Mouse (Mus musculus) forebrain, postnatal 0 days (tissue): ENCODE results near the gene Icam5. TPM values are rescaled to one million over a fixed set of nuclear protein-coding genes. Genes with fewer than 3 reads are reported as not detected.
"Not testable (repeated sequence)": the region's sequence is repeated elsewhere in the genome, so short reads cannot be mapped to it uniquely, and the experiment has no call there.

Source experiments
- ATAC-seq: fragments of 200-750 bp; cut with Nextera tagmentation; 2 replicates; pipeline ENCODE4 v1.8.0; 2017; ENCODE audit warnings: mild to moderate bottlenecking, moderate library complexity
- DNase-seq: peaks from one replicate; pipeline ENCODE4 v3.0.0-alpha.2; 2015
- H3K27ac ChIP-seq: fragments of 300-500 bp; sonication (generic); 2 replicates; pipeline ENCODE4 v1.5.1; 2014; ENCODE audit warnings: low read depth, mild to moderate bottlenecking, antibody characterized with exemption, low read length, moderate library complexity, mixed read lengths
- H3K27me3 ChIP-seq: fragments of 300-500 bp; sonication (generic); 2 replicates; pipeline ENCODE4 v1.6.1; 2014; ENCODE audit warnings: mild to moderate bottlenecking, low read length, mixed read lengths; ENCODE audit not compliant: insufficient read depth
- H3K36me3 ChIP-seq: fragments of 300-500 bp; sonication (generic); 2 replicates; pipeline ENCODE4 v1.6.1; 2014; ENCODE audit warnings: mild to moderate bottlenecking, moderate library complexity; ENCODE audit not compliant: insufficient read depth
- H3K4me1 ChIP-seq: fragments of 300-500 bp; sonication (generic); 2 replicates; pipeline ENCODE4 v1.6.1; 2014; ENCODE audit warnings: antibody characterized with exemption; ENCODE audit not compliant: insufficient read depth
- H3K4me2 ChIP-seq: fragments of 300-500 bp; sonication (generic); 2 replicates; pipeline ENCODE4 v1.6.1; 2014; ENCODE audit warnings: low read depth, mild to moderate bottlenecking, moderate library complexity
- H3K4me3 ChIP-seq: fragments of 300-500 bp; sonication (generic); 2 replicates; pipeline ENCODE4 v1.5.1; 2014; ENCODE audit warnings: low read depth, low read length, mixed read lengths
- H3K9ac ChIP-seq: fragments of 300-500 bp; sonication (generic); 2 replicates; pipeline ENCODE4 v1.6.1; 2014; ENCODE audit warnings: mild to moderate bottlenecking
- H3K9me3 ChIP-seq: fragments of 300-500 bp; sonication (generic); 2 replicates; pipeline ENCODE4 v1.6.1; 2016; ENCODE audit warnings: low read length
- CTCF ChIP-seq: sonication (generic); IDR thresholded peaks from 2 replicates; pipeline ENCODE4 v1.5.1; 2016; ENCODE audit warnings: antibody characterized with exemption, control low read depth, low read depth
- WGBS: fragments of 180-500 bp; shearing (Covaris S2); extraction: QIAGEN DNeasy Blood & Tissue Kit; methylation state at CpG from one replicate; pipeline ENCODE4 v1.1.7; 2014; 5-methylcytosine and 5-hydroxymethylcytosine counted together
- polyA plus RNA-seq: library from polyadenylated mRNA; unstranded; fragments of >200 nt; fragmentation: Nextera tagmentation; extraction: Ambion mirVana; gene quantifications from 2 replicates; pipeline ENCODE4 v1.2.1, GENCODE M21; 2015
- total RNA-seq: library from RNA; depleted of rRNA; stranded (reverse); fragments of >200 nt; gene quantifications from 2 replicates; pipeline ENCODE4 v1.2.3, GENCODE M21; 2014

Icam5 gene
- total and polyA plus RNA-seq, 2 experiments from 2014 or later = 10.3 to 17.2 TPM

- H3K27ac ChIP-seq = no peak overlapping the region
- no peak overlapping the region for H3K9ac ChIP-seq
- no peaks in the 10 kb centered on the region for H3K4me1 ChIP-seq
- H3K27me3 ChIP-seq = no peaks in the 10 kb centered on the region
- H3K4me3 ChIP-seq = no peak overlapping the region
- no peak overlapping the region for H3K4me2 ChIP-seq
- no peak for TF ChIP-seq CTCF
- no peaks in the 10 kb centered on the region for H3K36me3 ChIP-seq
- WGBS = 49% methylated on average over 5 of the region's 5 CpGs
- ATAC-seq (no peak), DNase-seq (no peak)
- H3K9me3 ChIP-seq = no peaks in the 10 kb centered on the region
Measured at GRCm38 (mm10) chr9:20993165-20993898, 38.5 kb upstream of the Icam5 start.

GRCm38 (mm10) chr9:20995069-20995468, 36.8 kb upstream of the Icam5 start:
- Histone ChIP-seq H3K36me3 (no peaks in the 10 kb centered on the region), H3K9ac (no peak overlapping the region), H3K9me3 (no peaks in the 10 kb centered on the region), H3K27ac (no peak overlapping the region), H3K4me2 (no peak overlapping the region), H3K4me1 (no peaks in the 10 kb centered on the region), H3K27me3 (no peaks in the 10 kb centered on the region), H3K4me3 (no peak overlapping the region)
- no peak for TF ChIP-seq CTCF
- DNase-seq = no peak
- WGBS = 63% methylated on average over 3 of the region's 3 CpGs
- ATAC-seq = no peak

- no peak overlapping the region for H3K9ac ChIP-seq
- no peaks in the 10 kb centered on the region for H3K9me3 ChIP-seq
- no peak for DNase-seq
- no peaks in the 10 kb centered on the region for H3K27me3 ChIP-seq
- H3K4me2 ChIP-seq = no peak overlapping the region
- no peaks in the 10 kb centered on the region for H3K4me1 ChIP-seq
- ATAC-seq = no peak
- H3K36me3 ChIP-seq = no peaks in the 10 kb centered on the region
- H3K27ac ChIP-seq = no peak overlapping the region
- H3K4me3 ChIP-seq = no peak overlapping the region
- WGBS = 92% methylated on average over 8 of the region's 8 CpGs
- no peak for TF ChIP-seq CTCF
Measured at GRCm38 (mm10) chr9:20997065-20997464, 34.8 kb upstream of the Icam5 start.

GRCm38 (mm10) chr9:20998337-20998736, 33.5 kb upstream of the Icam5 start:
- not testable (repeated sequence) for H3K9me3 ChIP-seq, ATAC-seq, H3K4me2 ChIP-seq, H3K27ac ChIP-seq, H3K27me3 ChIP-seq, H3K4me3 ChIP-seq, DNase-seq, H3K4me1 ChIP-seq, H3K36me3 ChIP-seq, H3K9ac ChIP-seq
- peak; percentile 49 for TF ChIP-seq CTCF
- 78% methylated on average over 1 of the region's 1 CpGs for WGBS

- Histone ChIP-seq H3K36me3 (peaks cover 12% of the 10 kb centered on the region), H3K4me1 (no peaks in the 10 kb centered on the region), H3K4me3 (no peak overlapping the region), H3K9me3 (no peaks in the 10 kb centered on the region), H3K27ac (no peak overlapping the region), H3K27me3 (no peaks in the 10 kb centered on the region), H3K4me2 (no peak overlapping the region), H3K9ac (no peak overlapping the region)
- no peak for ATAC-seq
- TF ChIP-seq CTCF = peak; percentile 28
- DNase-seq = peak; percentile 7
Measured at GRCm38 (mm10) chr9:21000811-21001210, 31.1 kb upstream of the Icam5 start.

DNA sequence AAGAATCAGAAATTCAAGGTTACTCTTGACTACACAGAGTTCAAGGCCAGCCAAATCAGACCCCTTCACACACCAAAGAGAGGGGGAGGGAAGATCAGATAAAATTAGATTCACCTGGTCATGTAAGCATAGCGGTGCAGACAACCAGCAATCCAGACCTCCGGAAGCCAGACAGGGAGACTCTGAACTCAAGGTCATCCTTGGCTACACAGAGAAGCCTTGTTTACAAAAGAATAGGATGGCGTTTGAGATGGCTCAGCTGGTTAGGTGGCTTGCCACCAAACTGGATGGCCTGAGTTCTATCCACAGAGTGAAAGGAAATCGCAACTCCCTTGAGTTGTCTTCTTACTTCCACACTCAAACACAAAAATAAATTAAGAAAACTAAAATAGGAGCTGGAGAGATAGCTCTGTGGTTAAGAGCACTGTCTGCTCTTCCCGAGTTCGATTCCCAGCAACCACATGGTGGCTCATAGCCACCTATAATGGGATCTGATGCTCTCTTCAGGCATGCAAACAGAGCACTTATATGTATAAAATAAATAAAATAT, 30.1 kb upstream of the Icam5 start:
- Histone ChIP-seq H3K9ac (no peak overlapping the region), H3K4me2 (peak overlapping the region; percentile 83; the same call in 1 of the 2 replicates), H3K27ac (peak overlapping the region; percentile 82; the same call in 1 of the 2 replicates), H3K9me3 (no peaks in the 10 kb centered on the region), H3K36me3 (peaks cover 20% of the 10 kb centered on the region), H3K4me3 (peak overlapping the region; percentile 68; the same call in 1 of the 2 replicates), H3K4me1 (no peaks in the 10 kb centered on the region), H3K27me3 (no peaks in the 10 kb centered on the region)
- TF ChIP-seq CTCF = no peak
- 76% methylated on average over 6 of the region's 6 CpGs for WGBS
- peak; percentile 3 for DNase-seq
- ATAC-seq = no peak

GRCm38 (mm10) chr9:21002270-21002626, 29.6 kb upstream of the Icam5 start:
- no peaks in the 10 kb centered on the region for H3K27me3 ChIP-seq
- DNase-seq (no peak), ATAC-seq (peak; percentile 25)
- H3K27ac ChIP-seq = peak overlapping the region; percentile 82
- H3K9ac ChIP-seq = peak overlapping the region; percentile 69
- peak overlapping the region; percentile 83 for H3K4me2 ChIP-seq
- H3K9me3 ChIP-seq = no peaks in the 10 kb centered on the region
- H3K4me3 ChIP-seq = peak overlapping the region; percentile 68
- H3K4me1 ChIP-seq = no peaks in the 10 kb centered on the region
- peaks cover 25% of the 10 kb centered on the region for H3K36me3 ChIP-seq
- TF ChIP-seq CTCF = no peak
- 6% methylated on average over 7 of the region's 7 CpGs for WGBS
